Mouse (Mus musculus) layer of hippocampus, adult 8-10 months (tissue): ENCODE measurements at regions not wholly inside any gene's neighbourhood (a gene's known extent, or its start where the extent isn't known, plus 50 kb on each side); places are given as distances from the start of the nearest gene placed in this dataset.

Source experiments
- DNase-seq, 2 experiments: peaks; one replicate each; pipeline ENCODE4 v3.0.0; 2022; ENCODE audit warnings: low spot score in 2 of 2

DNA sequence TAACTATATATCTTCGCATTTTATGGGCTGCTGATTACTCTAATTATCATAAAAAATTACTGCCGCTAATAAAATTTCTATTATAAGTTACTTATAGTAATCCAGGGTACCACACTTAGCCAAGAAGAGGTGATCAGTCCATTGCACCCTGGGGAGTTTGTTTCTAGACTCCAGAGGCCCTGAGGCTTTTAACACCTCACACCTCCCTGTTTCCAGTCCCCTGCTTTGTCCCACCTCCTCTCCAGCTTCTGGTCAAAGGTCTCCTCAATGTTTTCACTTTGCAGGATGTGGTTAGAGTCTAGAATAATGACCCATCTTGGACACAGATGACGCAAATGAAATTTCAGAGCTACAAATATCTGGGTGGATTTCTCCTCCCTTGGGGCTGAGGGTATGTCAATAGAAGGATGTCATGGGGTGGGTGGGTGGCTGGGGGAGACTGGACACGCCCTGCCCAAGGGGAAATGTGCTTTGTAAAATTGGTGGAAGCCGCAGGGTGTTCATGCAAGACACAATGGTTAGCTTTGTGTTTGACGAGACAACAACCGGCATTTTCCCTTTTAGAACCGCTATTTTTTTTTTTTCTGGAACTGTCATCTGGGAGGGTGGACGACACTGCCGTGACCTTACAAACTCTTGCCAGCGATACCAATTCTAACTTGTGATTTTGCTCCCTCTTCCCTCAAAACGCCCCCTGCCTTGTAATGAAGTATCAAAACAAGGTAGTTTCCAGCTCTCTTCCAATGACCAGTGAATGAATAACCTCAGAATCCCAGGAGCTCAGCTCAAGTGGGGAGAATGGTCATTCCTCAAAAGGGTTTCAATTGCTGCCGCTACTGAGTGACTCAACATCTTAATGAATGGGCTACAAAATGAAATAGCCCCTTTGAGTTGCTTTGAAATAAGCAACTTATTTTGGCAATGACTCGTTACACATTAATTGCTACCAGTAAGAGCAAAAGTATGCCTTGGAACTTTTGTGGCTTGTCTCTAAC lies 207.0 kb upstream of the Irx3 start:
- DNase-seq = no peak

DNA sequence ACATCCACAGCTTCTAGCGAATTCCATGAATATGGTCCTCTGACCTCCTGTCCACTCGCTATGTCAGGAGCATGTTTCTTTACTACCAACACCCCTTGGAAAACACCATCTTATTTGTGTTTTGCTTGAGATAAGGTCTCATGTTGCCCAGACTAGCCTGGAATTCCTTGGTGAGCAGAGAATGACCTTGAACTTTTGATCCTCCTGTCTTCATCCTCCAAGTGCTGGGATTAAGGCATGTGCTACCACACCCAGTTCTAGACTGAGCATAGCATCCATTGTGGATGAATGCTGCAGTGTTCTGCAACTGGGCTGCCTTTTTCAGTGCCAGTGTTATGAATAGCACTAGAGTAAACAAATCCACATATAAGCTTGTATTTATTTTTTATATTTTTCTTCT lies 203.2 kb upstream of the Irx3 start:
- no peak for DNase-seq

DNA sequence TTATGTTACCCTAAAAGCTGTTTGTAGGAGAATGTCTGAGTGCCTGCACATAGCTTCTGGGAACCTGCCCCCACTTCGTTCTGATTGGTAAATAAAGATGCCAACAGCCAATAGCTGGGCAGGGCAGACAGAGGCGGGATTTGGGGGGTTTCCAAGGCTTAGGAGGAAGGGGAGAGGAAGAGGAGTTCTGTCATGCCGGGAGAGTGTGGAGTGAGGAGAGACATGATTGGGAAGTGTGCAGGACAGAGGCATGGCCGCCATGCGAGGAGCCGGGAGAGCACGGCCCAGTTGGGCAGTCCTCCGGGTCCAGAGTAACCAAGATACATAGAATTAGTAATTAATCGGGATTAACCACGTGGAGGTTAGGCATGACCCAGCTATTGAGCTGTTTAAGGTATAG lies 202.7 kb upstream of the Irx3 start:
- DNase-seq = no peak

DNA sequence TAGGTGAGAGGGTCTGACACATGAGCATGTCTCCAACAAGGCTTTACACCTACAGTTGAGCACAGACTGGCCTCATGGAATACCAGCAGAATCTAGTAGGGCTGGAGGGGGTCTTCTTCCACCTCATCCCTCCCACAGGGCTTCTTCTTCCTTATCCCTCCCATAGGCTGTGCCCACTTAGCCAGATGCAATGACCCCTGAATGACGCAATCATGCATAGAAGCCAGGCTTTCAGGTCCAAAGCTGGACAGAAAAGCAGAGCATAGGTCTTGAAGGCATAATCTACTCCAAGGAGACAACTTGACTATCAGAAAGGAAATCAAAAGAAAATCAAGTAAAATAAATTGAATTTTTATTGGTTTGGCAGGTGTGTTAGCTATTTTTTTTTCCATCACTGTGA lies 198.5 kb upstream of the Irx3 start:
- DNase-seq = no peak

DNA sequence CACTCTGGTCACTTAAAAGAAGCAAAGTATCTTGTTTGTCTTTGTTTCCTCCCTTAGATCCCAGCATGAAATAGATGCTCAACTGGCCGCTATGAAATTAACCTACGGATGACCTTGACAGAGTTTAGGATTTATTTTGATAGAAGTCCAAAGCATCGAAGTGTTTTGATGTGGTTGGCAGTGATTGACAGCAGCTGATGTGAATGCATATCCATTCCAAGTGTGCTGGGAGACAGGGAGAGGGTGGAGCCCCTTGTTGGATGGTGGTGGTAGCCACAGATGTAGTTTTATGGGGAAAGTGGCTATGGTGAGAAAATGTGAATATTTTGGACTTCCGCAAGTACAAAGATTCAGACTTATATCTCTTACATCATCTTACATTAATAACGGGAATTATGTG lies 197.8 kb upstream of the Irx3 start:
- no peak for DNase-seq

DNA sequence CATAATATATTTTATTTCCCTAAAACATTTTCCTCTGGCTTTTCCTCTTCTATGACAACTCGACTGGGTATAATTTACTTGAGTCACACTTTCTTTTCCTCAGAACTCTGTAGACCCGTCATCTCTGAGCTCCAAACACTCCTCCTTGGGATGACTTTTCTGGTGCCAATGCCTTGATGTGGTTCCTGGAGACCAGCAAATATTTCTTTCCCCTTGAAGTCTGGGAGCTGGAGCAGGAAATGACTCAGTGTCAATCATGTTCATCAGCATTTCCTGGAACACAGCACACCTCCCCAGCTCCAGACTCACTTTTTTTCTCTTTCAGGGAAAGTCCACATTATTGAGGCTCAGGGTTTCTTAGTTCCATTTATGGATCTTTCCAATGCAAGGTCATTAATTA lies 197.3 kb upstream of the Irx3 start:
- no peak for DNase-seq

DNA sequence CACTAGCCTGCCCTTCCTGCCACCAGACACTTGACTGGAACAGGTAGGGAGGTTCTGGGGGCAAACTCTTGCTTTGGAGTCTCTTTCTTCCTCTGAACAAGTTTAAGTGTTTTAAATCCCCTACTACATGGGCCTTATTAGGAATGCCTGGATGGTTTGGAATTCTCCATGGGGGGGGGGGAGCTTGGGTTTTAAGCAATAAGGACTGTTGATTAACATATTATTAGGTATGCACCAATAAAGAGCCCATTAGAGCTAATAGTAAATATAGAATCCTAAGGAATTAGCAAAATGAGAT lies 196.0 kb upstream of the Irx3 start:
- DNase-seq = no peak

DNA sequence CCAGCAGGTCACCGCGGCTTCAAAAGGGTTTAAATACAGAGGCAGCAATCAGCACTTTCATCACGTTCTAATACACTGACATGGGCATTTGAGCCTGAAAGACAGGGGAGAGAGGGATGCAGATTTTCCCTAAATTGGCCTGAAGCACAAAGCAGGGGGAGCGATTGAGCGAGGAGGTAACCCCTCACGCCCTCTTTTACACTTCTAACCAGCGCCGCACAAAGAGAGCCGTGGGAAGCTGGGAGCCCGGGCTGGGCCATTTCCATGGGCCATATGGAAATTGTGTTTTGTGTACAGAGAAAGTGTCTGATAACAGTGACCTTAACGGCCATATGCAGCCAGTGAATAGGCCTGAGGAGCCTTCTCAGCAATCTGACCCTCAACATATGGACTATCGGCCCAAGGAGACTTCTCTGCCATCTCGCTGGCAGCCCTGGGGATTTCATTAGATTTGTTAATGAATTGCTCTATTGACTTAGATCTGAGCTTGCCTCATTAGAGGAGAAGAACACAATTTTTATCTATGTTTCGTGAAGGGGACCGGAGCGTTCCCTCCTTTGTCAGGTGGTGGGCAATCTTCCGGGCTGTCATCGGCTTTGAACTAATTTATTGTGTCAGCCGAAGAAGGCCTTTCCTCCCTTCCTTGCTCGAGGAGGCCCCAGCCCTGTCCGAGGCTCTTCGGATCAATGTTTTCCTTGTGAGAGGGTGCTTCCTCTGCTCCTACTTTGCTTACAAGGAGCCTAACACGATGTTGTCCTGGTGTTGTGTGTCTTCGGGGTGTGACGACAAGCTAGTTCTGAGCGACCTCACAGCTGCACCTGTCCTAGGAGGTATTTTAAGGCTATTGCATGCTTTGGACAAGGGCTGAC lies 195.4 kb upstream of the Irx3 start:
- DNase-seq = no peak

DNA sequence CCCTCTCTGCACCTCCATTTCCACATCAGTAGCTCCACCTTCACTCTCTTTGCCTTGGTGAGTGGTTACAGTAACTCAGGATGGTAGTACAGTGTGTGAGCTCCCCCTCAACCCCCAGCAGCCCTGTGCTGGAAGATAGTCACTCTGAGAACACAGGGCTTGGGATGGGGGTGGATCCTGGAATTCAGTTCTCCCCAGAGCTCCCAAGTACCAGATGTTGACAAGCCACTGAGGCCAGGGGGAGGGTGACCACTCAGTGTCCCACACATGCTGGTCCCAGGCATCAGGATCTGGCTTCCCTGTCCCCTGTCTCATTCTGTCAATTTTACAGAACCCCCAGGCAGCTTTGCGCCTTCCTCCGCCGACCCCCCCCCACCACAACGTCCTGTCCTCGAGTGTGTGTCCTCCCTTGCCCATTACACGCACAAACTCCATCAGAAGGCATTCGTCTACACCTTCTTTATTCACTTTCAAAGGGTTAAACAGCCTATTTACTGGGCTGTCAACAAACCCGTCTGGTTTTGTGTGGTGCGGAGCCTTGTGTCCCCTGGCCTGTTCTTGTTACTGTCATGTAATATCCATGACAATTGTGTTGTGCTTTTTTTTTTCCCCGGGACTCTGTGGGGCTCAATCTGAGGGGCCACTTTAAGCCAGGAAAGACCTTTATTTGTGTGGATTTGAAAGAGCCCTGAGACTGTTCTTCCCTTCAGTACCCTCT lies 194.6 kb upstream of the Irx3 start:
- no peak for DNase-seq

DNA sequence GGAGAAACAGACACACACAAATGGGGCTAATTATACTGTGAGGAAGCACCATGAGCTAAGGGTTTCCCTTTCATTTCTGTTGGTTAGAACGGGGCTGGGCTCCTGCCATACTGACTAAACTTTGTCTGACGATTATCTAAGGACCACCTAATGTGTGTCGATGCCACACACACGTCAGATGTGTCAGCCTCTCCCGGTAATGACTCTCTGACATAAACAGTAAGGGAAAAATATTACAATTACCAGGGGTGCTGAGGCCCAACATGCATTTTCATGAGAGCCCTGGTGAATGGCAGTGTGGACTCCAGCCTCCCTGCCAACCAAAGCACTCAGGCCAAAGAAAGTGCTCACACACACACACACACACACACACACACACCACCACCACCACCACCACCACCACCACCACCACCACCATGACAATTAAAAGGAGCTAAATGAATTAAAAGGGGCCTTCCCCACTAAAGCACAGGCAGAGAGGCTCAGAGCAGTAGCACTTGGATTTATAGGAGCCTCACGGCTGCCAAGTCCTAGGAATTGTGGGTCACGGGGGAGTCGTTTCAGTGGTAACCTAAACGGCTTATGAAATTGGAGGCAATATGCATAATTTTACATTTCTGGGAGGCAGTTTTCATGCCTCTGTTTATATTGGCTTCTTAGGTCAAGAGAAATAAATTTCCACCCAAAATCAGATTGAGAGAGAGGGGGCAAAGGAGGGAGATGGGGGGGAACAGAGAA lies 193.7 kb upstream of the Irx3 start:
- no peak for DNase-seq

DNA sequence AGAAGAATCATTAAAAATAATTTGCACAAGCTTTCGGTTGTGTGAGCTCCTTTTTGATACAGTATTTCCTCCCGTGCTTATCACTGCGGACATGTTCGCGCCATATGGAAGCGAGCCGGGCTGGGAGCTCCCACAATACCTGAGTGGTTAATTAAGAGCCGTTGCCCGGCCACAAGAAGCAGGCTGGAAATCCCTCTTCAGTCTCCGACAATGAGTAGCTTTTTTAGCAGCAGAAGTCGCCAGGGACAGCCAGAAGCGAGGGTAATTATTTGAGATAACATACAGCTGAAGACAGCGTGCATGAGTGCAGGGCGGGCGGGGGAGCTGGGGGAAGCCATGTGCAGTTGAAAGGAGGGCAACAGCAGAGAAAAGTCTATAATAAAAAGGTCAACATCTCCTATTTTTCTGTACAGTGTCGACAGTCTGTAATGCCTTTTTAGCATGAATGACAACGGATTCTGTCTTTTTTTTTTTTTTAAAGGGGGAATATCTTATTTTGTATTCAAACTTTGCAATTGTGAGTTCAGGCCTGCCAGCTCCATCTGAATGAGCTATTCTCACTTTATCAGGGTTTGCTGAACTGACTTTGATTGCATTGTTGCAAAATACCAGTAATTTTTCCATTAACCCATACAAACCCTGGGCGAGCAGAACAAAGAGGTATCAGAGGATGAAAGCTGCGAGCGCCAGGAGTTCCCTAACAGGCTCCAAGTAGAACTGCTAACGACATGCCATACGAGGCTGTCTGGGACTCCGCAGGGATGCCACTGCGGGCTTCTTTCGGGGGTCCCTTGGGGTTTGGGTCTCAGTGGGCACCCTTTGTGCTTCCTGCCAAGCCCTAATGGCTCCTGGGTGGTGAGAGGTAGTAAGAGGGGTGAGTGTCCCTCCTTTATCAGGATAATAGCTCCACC lies 189.9 kb upstream of the Irx3 start:
- no peak for DNase-seq

DNA sequence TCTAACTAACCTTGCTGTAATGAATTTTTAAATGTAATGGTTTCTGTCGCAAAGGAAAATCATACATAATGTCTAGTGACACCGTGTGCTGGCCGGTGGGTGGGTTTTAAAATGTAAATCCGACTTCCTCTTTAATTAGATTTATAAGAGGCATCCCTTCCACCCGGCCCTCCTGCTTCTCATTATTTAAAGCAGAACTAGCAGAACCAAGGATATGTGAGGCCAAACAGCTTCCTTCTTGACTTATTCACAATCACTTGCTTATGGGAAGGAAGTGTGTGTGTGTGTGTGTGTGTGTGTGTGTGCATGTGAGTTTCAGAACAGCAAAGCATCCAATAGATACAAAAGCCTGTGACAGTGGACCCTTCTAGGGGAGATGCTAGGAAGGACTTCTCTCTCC lies 189.1 kb upstream of the Irx3 start:
- no peak for DNase-seq

DNA sequence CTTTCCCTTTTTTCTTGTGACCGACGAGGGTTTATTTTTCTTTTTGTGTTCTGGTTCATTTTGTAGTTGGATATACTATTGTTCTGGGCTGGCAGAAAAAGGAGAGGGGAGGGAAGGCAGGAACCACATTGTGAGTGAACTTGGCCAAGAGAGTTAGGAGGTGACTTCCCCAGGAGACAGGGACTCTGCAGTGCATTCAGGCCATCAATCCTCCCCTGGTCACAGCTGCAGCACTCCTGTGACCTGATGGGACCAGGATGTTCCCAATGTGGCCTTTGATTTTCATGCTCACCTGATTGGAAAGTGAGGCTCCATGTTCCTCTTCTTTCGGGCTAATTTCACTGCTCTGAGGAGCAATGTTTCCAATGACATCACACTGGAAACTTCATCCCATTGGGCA lies 188.2 kb upstream of the Irx3 start:
- DNase-seq = no peak

DNA sequence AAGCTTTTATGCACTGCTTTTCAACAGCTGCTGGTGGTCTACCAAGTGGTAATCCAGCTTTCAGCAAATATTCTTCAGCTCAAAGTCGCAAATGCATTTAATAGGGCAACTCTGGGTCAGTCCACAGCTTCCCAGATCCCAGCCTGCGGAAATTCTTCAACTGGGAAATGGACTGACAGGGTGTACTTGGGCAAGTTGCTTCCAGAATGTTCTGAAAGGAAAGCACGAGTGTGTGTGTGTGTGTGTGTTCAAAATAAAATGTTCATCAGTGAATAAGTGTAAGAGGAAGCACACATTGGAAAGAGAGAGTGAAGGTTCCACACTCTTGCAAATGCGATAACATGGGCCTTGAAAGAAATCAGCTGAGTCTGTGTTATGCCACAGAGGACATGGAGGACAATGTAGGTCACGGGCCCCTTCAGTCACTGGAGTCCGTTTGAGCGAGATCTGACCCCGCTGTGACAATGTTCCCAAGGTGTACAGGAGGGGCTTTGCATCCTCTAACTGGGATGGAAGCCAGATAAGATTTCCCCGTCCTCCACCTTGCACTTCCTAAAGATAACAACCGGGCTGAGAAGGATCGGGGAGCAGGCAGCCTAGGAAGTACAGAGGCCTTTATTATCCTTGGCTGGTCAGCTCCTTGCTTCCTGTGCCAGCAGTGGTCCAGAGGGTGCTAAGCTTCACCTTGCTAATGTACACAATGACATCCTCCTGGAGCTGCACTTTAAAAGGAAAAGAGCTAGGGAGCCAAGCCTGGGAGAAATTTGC lies 187.2 kb upstream of the Irx3 start:
- DNase-seq = no peak

DNA sequence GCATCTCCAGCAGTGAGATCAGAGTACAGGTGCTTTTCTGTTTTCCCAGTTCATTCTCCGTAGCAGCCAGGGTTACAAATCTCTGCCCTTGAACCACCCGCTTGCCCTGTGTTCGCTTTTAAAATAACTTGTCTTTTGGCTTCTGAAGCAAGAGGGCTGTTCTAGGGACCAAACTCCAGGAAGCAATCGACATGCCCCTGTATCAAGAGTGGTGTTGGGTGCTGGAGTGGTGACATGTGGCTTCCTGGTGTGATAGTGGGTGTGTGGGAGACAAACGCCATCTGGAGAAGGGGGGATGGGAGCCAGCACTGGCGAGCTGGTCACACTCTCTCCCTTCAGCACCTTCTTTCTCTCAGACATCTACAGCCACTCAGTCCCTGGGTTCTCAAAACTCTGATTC lies 186.0 kb upstream of the Irx3 start:
- DNase-seq = no peak

DNA sequence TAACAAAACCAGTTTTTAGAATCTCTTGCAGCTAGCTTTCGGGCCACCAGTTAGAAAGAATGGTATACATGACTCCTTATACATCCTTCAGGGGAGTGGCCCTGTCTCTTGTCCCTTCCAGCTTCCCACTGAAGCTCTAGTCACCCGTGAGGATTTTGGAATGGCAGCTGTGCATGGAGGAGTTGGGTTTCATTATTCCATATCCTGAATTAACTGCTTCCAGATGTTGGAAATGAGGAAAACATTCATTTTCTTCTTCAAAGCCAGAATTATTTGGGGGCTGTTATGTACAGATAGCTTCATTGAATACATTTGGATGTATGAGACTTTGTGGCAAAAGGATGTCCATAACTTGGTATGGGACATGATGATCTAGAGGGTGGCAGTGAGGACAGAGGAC lies 181.3 kb upstream of the Irx3 start:
- no peak for DNase-seq

DNA sequence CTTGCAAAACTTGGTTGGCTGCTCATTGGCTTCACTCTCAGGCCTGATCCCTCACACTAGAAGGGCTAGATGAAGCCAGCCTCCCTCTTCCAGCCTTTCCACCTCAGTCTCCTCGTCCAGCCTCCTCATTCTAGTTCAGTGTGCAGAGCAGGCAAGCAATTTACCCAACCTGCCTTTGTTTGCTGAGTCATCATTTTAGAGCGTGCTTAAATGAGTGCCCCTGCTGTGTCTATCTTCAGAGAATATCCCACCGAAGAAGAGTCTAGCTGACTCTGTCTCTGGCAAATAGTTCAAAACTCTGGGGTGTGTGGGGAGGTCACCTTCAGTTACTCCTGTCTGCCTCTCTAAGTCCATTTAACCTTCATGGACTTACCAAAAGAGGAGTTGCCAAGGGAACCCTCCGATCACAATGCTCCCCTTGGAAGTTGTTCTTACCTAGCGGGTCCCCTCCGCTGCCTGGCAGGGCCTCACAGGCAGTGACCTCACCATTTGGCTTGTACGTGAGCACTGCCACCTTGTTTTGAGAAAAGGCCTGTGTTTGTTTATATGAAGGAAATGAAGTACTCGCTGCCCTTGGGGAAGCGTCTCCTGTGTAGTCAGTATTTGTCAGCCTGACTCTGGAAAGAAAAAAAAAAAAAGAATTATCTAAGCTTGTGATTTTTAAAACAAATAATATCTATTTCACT lies 175.2 kb upstream of the Irx3 start:
- DNase-seq = no peak

DNA sequence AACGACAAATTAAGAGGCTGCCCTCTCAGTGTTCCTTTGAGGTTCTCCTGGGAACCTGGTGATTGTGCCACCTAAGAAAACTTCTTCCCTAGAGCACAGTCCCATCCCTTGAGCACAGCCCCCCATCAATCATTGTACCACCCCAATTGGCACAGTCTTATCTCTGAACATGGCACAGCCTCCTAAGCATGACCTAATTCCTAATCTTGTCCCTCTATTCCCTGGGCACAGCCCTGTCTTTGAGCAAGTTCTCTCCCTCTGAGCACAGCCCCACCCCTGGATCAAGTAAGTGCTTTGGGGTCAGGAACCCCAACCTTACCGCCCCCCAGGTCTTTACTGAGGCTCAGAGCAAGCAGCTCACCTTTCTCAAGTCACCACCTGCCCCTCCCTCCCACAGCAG lies 173.6 kb upstream of the Irx3 start:
- DNase-seq = no peak

DNA sequence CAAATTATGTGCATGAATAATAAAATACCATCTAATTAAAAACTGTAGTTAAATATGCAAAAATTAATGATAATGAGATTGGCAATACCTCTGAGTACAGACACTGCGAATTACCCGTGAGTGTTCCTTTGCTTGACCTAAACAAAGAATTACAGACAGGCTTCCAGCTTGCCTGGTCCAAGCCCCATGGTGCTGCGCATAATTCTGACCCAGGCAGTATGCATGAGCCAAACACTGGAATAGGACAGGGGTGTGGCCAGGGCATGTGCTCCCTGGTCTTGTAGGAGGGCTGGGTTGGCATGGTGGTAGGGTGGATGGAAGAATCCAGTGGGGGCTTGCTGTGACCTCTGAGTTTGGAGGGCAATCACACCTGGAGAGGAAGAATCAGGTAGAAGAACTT lies 172.8 kb upstream of the Irx3 start:
- no peak for DNase-seq
